Comparison of ENCODE assay signal across 8 mouse cellular contexts in the genomic region with DNA sequence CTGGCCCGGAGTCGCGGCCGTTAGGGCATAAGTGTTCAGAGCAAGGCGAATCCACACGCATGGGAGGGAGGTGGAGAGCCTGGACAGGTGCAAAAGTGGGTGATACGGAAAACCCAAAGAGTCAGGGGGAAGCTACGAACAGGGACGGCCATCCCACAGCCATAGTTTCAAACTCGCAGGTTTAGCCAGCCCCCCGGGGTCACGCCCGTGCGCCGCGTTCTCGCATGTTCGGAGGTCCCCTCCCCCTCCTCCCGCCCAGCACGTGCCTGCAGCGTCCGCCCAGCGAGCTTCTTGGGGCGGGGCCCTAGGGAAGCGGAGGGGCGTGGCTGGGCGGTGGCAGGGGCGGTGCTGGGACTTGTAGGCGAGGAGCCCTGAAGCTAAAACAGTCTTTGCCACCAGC. TPM values are rescaled to one million over a fixed set of nuclear protein-coding genes. Genes with fewer than 3 reads are reported as not detected.
DNase-seq lines count a peak whose midpoint lies in the region; ATAC-seq lines count a peak whose summit lies in the region.

No protein-coding gene starts in this region.

- ATAC-seq in granulocyte monocyte progenitor cell, adult 5-6 weeks (replicated peaks; ENCODE audit: poor library complexity, severe bottlenecking) = peak; percentile 47
- ATAC-seq in midbrain, embryonic 12.5 days (ENCODE audit: low FRiP score, low read depth) = peak; percentile 67

- peak overlapping the region; percentile 53 for H3K4me2 ChIP-seq in midbrain, embryonic 12.5 days (replicated peaks)

- under 1% methylated on average over 29 of the region's 29 CpGs for WGBS in limb, embryonic 10.5 days
- WGBS in midbrain, embryonic 12.5 days = under 1% methylated on average over 25 of the region's 29 CpGs

- peak; percentile 95 for DNase-seq in adrenal gland, adult 2 months
- peak; percentile 91 for DNase-seq in embryo, embryonic 9.5 days (ENCODE audit: extremely low spot score)
- DNase-seq in kidney, adult 11 months = peak; percentile 90
- peak; percentile 93 for DNase-seq in limb, embryonic 10.5 days (ENCODE audit: low spot score)
- DNase-seq in skeletal muscle tissue, adult 2 months (ENCODE audit: low read depth, low spot score) = peak; percentile 84
- DNase-seq in MN1 (ENCODE audit: low spot score) = no peak

- peak overlapping the region; percentile 2; the same call in 1 of the 2 replicates for H3K9ac ChIP-seq in midbrain, embryonic 12.5 days (replicated peaks)

- H3K4me1 ChIP-seq in limb, embryonic 10.5 days = peaks cover 58% of the 10 kb centered on the region
- H3K4me1 ChIP-seq in midbrain, embryonic 12.5 days = peaks cover 44% of the 10 kb centered on the region

- peaks cover 22% of the 10 kb centered on the region for H3K27me3 ChIP-seq in limb, embryonic 10.5 days (ENCODE audit: low read depth, poor library complexity, severe bottlenecking)
- H3K27me3 ChIP-seq in midbrain, embryonic 12.5 days = peaks cover 45% of the 10 kb centered on the region

- peak overlapping the region; percentile 56 for H3K4me3 ChIP-seq in limb, embryonic 10.5 days
- peak overlapping the region; percentile 28 for H3K4me3 ChIP-seq in midbrain, embryonic 12.5 days

- peaks cover 36% of the 10 kb centered on the region for H3K36me3 ChIP-seq in limb, embryonic 10.5 days
- H3K36me3 ChIP-seq in midbrain, embryonic 12.5 days = peaks cover 23% of the 10 kb centered on the region

- H3K9me3 ChIP-seq in limb, embryonic 10.5 days (replicated peaks) = no peaks in the 10 kb centered on the region
- no peaks in the 10 kb centered on the region for H3K9me3 ChIP-seq in midbrain, embryonic 12.5 days

- peak overlapping the region; percentile 84 for H3K27ac ChIP-seq in limb, embryonic 10.5 days
- no peak overlapping the region for H3K27ac ChIP-seq in midbrain, embryonic 12.5 days (replicated peaks)

RNA-seq across cellular contexts. Expression of a gene that starts 0.5 kb away (rescaled TPM):
- total RNA-seq in adrenal gland, adult 2 months (2021) = 10 to 100 TPM; 18.4 to 27.2 TPM
- polyA plus RNA-seq in adrenal gland, adult 2 months (2012; rRNA removed) = 160 and 174 TPM in 2 replicates
- total RNA-seq in granulocyte monocyte progenitor cell, adult 5-6 weeks (2014; fragmentation: Nextera tagmentation) = 127 and 197 TPM in 2 replicates
- 38.8 and 60.4 TPM in 2 replicates for total RNA-seq in granulocyte monocyte progenitor cell, adult 5-6 weeks (2017)
- 74.1 and 97.5 TPM in 2 replicates for polyA plus RNA-seq in limb, embryonic 10.5 days (2016; fragmentation: Nextera tagmentation; extraction: Ambion mirVana)
- polyA plus RNA-seq in midbrain, embryonic 12.5 days (2016; fragmentation: Nextera tagmentation; extraction: Ambion mirVana) = 58.0 and 61.4 TPM in 2 replicates

RNA-seq across cellular contexts. Expression of a gene that starts 19.9 kb away (rescaled TPM):
- 10 to 100 TPM; 61.7 to 68.7 TPM for total RNA-seq in adrenal gland, adult 2 months (2021)
- 93.9 and 123 TPM in 2 replicates for polyA plus RNA-seq in adrenal gland, adult 2 months (2012; rRNA removed)
- 95.2 and 147 TPM in 2 replicates for total RNA-seq in granulocyte monocyte progenitor cell, adult 5-6 weeks (2014; fragmentation: Nextera tagmentation)
- 71.2 and 75.6 TPM in 2 replicates for total RNA-seq in granulocyte monocyte progenitor cell, adult 5-6 weeks (2017)
- polyA plus RNA-seq in limb, embryonic 10.5 days (2016; fragmentation: Nextera tagmentation; extraction: Ambion mirVana) = 179 and 196 TPM in 2 replicates
- 122 and 126 TPM in 2 replicates for polyA plus RNA-seq in midbrain, embryonic 12.5 days (2016; fragmentation: Nextera tagmentation; extraction: Ambion mirVana)

RNA-seq across cellular contexts. Expression of a gene that starts 42.3 kb away (rescaled TPM):
- total RNA-seq in adrenal gland, adult 2 months (2021) = not detected
- polyA plus RNA-seq in adrenal gland, adult 2 months (2012; rRNA removed) = not detected in 2 replicates
- not detected in 2 replicates for total RNA-seq in granulocyte monocyte progenitor cell, adult 5-6 weeks (2014; fragmentation: Nextera tagmentation)
- total RNA-seq in granulocyte monocyte progenitor cell, adult 5-6 weeks (2017) = not detected in 2 replicates
- 0.36 and 0.79 TPM in 2 replicates for polyA plus RNA-seq in limb, embryonic 10.5 days (2016; fragmentation: Nextera tagmentation; extraction: Ambion mirVana)
- polyA plus RNA-seq in midbrain, embryonic 12.5 days (2016; fragmentation: Nextera tagmentation; extraction: Ambion mirVana) = 0.59 and 0.82 TPM in 2 replicates
